Mouse (Mus musculus) thymus, adult 2 months (tissue): Measurements from ENCODE around the gene Gys2.

Experiments
- CTCF ChIP-seq: fragments of 200-500 bp; IDR thresholded peaks from 2 replicates; pipeline ENCODE4 v1.5.1; 2012; ENCODE audit warnings: mild to moderate bottlenecking, control low read depth, low read length, moderate library complexity, borderline replicate concordance; ENCODE audit not compliant: control insufficient read depth, poor library complexity, insufficient read depth; ENCODE audit errors: extremely low read depth
- POLR2A ChIP-seq: fragments of 200-500 bp; IDR thresholded peaks from 2 replicates; pipeline ENCODE4 v1.6.1; 2012; ENCODE audit warnings: mild to moderate bottlenecking, low read length, control low read depth, moderate library complexity; ENCODE audit not compliant: control insufficient read depth, poor library complexity, insufficient read depth; ENCODE audit errors: extremely low read depth

DNA sequence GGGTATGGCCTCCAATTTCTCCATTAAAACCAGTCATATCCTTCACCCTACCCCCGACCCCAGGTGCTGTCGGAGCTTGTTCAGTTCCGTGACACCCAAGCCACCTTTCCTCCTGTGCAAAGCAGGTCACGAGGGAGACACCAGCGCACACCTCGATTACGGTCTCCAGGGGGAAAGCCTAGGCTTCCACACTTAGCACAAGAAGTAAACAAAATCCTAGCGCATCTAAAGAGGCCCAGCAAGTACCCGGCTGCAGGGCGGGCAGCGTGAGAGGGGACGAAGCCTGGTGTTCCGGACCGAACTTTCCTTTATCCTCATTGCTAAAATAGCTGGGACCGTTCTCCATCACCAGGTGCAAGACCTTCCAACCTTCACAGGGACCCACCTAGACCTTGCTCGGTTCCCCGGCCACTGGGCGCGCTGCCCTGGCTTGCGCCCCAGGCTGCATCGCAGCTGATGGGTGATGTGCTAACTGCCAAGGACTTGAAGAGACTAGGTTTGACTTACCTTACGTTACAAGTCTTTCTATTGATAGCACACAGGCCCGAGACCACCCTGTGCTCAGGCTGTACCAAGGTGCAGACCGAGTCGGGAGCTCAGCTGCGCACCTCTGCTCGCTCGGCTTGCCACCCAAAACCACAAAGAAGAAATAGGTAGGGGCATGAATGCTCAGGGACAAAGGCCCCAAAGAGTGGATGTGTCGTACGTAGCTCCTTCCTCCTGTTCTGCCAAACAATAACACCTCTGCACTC is 34.3 kb upstream of the Gys2 start:
- no peak for TF ChIP-seq POLR2A
- TF ChIP-seq CTCF: no peak
